Mouse (Mus musculus) small intestine, adult 2 months (tissue): ENCODE measurements around the gene Stab2.

Experiments used
- CTCF ChIP-seq: fragments of 200-500 bp; IDR thresholded peaks from 2 replicates; pipeline ENCODE4 v1.5.1; 2012; ENCODE audit warnings: low read depth, mild to moderate bottlenecking, control low read depth, inconsistent platforms, low read length, moderate library complexity, mixed read lengths; ENCODE audit not compliant: insufficient replicate concordance, insufficient read length; ENCODE audit errors: extremely low read depth
- POLR2A ChIP-seq: fragments of 200-500 bp; IDR thresholded peaks from 2 replicates; pipeline ENCODE4 v1.6.1; 2012; ENCODE audit warnings: low read depth, mild to moderate bottlenecking, control low read depth, inconsistent platforms, low read length, moderate library complexity

DNA sequence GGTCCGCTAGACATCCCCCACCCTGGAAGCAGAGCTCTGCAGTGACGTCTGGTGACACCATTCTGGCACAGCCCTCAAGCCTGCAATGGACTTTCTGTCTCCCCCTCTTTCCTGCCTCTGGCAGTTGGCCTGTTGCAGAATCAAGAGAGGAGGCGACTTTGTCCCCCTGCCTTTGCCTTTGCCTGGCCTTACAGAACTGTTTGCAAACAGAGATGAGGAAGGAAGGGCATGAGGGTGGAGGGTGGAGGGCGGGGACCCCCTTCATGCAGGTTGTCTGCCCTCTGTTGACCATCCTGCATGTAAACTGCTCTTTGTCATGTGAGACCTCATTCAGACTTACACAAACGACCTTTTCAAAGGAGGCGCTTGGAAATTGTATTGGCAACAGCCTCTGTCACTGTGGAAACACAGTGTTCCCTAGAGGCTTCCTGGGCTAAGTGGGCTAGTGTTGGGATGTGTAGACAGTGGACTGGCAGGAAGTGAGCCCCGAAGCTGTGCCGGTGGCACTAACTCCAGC, 188.1 kb downstream of the Stab2 start:
- TF ChIP-seq CTCF, result no peak
- no peak for TF ChIP-seq POLR2A
